Mouse (Mus musculus): ENCODE measurements around the gene Tmsb4x.

Gene Tmsb4x

GRCm38 (mm10) chrX:167182411-167182810 is 26.7 kb downstream of the Tmsb4x start:
- peak; percentile 23 to 39 for DNase-seq (ENCODE audit: low spot score in 2 of 2)

- DNase-seq (ENCODE audit: low spot score in 2 of 2): peak; percentile 53 to 63
These were observed 29.0 kb downstream of the Tmsb4x start for GRCm38 (mm10) chrX:167179961-167180642.

GRCm38 (mm10) chrX:167179549-167179948 is 29.6 kb downstream of the Tmsb4x start:
- DNase-seq (ENCODE audit: low spot score in 2 of 2): peak in 1 of 2 experiments; percentile 10

GRCm38 (mm10) chrX:167175319-167175718 is 33.8 kb downstream of the Tmsb4x start:
- DNase-seq (ENCODE audit: low spot score in 2 of 2): peak in 1 of 2 experiments; percentile 20

GRCm38 (mm10) chrX:167174311-167174710 is 34.8 kb downstream of the Tmsb4x start:
- no peak for DNase-seq (ENCODE audit: low spot score in 2 of 2)

GRCm38 (mm10) chrX:167172256-167172655 is 36.9 kb downstream of the Tmsb4x start:
- no peak for DNase-seq (ENCODE audit: low spot score in 2 of 2)

GRCm38 (mm10) chrX:167171281-167171680 is 37.8 kb downstream of the Tmsb4x start:
- DNase-seq (ENCODE audit: low spot score in 2 of 2): no peak

GRCm38 (mm10) chrX:167167282-167167681 is 41.8 kb downstream of the Tmsb4x start:
- no peak for DNase-seq (ENCODE audit: low spot score in 2 of 2)

GRCm38 (mm10) chrX:167166051-167166450 is 43.1 kb downstream of the Tmsb4x start:
- DNase-seq (ENCODE audit: low spot score in 2 of 2): no peak

- DNase-seq (ENCODE audit: low spot score in 2 of 2): no peak
These were observed 51.4 kb downstream of the Tmsb4x start for GRCm38 (mm10) chrX:167157691-167158090.
